Mouse (Mus musculus) liver, embryonic 16.5 days (tissue): ENCODE data around the gene Xcl1. TPM values are rescaled to one million over a fixed set of nuclear protein-coding genes. Genes with fewer than 3 reads are reported as not detected.

Experiments
- polyA plus RNA-seq: library from polyadenylated mRNA; unstranded; fragments of >200 nt; fragmentation: Nextera tagmentation; extraction: Ambion mirVana; gene quantifications from 2 replicates; pipeline ENCODE4 v1.2.1, GENCODE M21; 2015

Gene Xcl1
- polyA plus RNA-seq, 1 experiment from 2014 or later: not detected

Other genes with a start within 250 kb of the Xcl1 start
- gene Dpt, start 138.9 kb downstream of the Xcl1 start, polyA plus RNA-seq: 0.86 and 1.5 TPM in 2 replicates
- gene Tbx19, start 225.2 kb upstream of the Xcl1 start, polyA plus RNA-seq: not detected in 2 replicates